Mouse (Mus musculus): ENCODE measurements around the gene Commd7. TPM values are rescaled to one million over a fixed set of nuclear protein-coding genes. Genes with fewer than 3 reads are reported as not detected.
A peak's percentile ranks its signal among the peaks of the same experiment; 100 is the strongest.

Commd7 gene
- polyA plus RNA-seq, 1 experiment from 2014 or later = 84.6 TPM

GRCm38 (mm10) chr2:153581416-153581815, 51.2 kb downstream of the Commd7 start:
- ATAC-seq (ENCODE audit: low read depth) = no peak

GRCm38 (mm10) chr2:153580458-153580985, 52.1 kb downstream of the Commd7 start:
- H3K4me3 ChIP-seq = no peak overlapping the region

More at GRCm38 (mm10) chr2:153581416-153581815, 51.2 kb downstream of the Commd7 start:
- Histone ChIP-seq H3K4me3 (no peak overlapping the region), H3K27ac (replicated peaks) (no peak overlapping the region), H3K9ac (no peak overlapping the region), H3K9me3 (no peaks in the 10 kb centered on the region), H3K4me1 (replicated peaks) (peaks cover 15% of the 10 kb centered on the region), H3K36me3 (no peaks in the 10 kb centered on the region), H3K4me2 (no peak overlapping the region), H3K27me3 (no peaks in the 10 kb centered on the region)
- 83% methylated on average over 7 of the region's 7 CpGs for WGBS

DNA sequence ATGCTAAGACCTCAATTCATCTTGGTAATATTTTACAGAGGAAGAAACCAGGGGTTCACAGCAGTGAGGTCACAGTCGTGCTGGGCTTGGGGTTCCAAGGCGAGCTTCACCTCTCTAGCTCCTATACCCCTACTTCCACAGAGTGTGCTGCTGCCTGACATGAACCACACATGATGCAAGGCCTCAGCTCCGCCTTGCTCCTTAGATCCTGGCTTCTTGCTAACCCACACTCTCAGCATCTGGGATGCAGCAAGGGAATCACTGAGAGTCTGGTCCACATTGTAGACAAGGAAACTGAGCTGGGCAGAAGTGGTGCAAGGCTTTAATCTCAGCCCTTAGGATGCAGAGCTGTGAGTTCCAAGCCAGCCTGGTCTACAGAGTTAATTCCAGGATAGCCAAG, 52.5 kb downstream of the Commd7 start:
- no peak overlapping the region for H3K9ac ChIP-seq
- no peaks in the 10 kb centered on the region for H3K27me3 ChIP-seq
- no peak overlapping the region for H3K27ac ChIP-seq (replicated peaks)
- H3K9me3 ChIP-seq = no peaks in the 10 kb centered on the region
- H3K4me2 ChIP-seq = no peak overlapping the region
- no peak for ATAC-seq (ENCODE audit: low read depth)
- H3K36me3 ChIP-seq = no peaks in the 10 kb centered on the region
- H3K4me1 ChIP-seq (replicated peaks) = peaks cover 11% of the 10 kb centered on the region; the same call in 1 of the 2 replicates
- no peak overlapping the region for H3K4me3 ChIP-seq
- WGBS = 93% methylated on average over 3 of the region's 3 CpGs

More at GRCm38 (mm10) chr2:153580458-153580985, 52.1 kb downstream of the Commd7 start:
- Histone ChIP-seq H3K9me3 (no peaks in the 10 kb centered on the region), H3K9ac (no peak overlapping the region), H3K4me2 (no peak overlapping the region), H3K27me3 (no peaks in the 10 kb centered on the region), H3K27ac (replicated peaks) (no peak overlapping the region), H3K4me1 (replicated peaks) (peaks cover 9% of the 10 kb centered on the region; the same call in 1 of the 2 replicates), H3K36me3 (no peaks in the 10 kb centered on the region)
- no peak for ATAC-seq (ENCODE audit: low read depth)
- 57% methylated on average over 4 of the region's 4 CpGs for WGBS

- ATAC-seq (ENCODE audit: low read depth) = 0 out of 2 replicates have a peak, but pooled peaks have one; percentile 47
- WGBS = 40% methylated on average over 4 of the region's 4 CpGs
- Histone ChIP-seq H3K36me3 (no peaks in the 10 kb centered on the region), H3K9me3 (no peaks in the 10 kb centered on the region), H3K4me3 (no peak overlapping the region), H3K27me3 (no peaks in the 10 kb centered on the region), H3K4me2 (no peak overlapping the region), H3K4me1 (replicated peaks) (peaks cover 2% of the 10 kb centered on the region; the same call in 1 of the 2 replicates), H3K27ac (replicated peaks) (no peak overlapping the region), H3K9ac (no peak overlapping the region)
These were observed 55.5 kb downstream of the Commd7 start for GRCm38 (mm10) chr2:153577122-153577521.

DNA sequence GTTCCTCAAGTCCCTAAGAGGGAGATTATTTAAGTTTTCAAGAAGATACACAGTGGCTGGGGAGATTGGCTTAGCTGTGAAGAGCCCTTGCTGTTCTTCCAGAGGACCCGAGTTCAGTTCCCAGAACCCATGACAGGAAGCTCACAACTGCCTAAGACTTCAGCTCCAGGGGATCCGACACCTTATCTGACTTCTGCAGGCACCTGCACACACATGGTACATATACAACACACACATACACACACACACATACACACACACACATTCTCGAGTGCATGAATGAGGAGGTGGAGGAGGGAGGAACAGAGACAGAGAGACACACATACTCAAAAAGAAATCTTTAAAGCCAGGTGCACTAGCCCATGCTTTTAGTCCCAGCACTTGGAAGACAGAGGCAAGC, 56.4 kb downstream of the Commd7 start:
- Histone ChIP-seq H3K36me3 (no peaks in the 10 kb centered on the region), H3K9me3 (no peaks in the 10 kb centered on the region), H3K9ac (no peak overlapping the region), H3K27ac (replicated peaks) (no peak overlapping the region), H3K4me3 (no peak overlapping the region), H3K27me3 (no peaks in the 10 kb centered on the region), H3K4me1 (replicated peaks) (peaks cover 2% of the 10 kb centered on the region; the same call in 1 of the 2 replicates), H3K4me2 (no peak overlapping the region)
- ATAC-seq (ENCODE audit: low read depth) = no peak
- WGBS = 83% methylated on average over 3 of the region's 3 CpGs

DNA sequence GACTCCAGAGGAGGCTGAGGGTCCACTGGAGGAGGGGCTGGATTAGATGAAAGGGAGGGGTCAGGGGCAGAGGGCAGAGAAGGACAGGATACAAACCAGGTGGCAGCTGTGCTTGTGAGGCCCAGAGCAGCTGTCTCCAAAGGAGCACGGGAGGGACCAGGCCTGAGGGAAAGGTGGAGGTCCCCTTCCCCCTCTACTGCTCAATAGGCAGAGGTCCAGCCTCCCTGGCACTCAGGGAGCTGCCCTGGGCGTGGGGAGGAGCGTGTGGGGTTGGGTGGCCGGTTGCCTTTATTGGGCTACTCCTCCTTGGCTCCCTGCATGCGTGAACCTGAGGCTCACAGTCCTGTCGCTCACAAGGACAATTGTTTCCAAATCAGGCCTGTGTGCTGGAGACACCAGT, 57.0 kb downstream of the Commd7 start:
- Histone ChIP-seq H3K9ac (no peak overlapping the region), H3K4me3 (no peak overlapping the region), H3K27me3 (no peaks in the 10 kb centered on the region), H3K9me3 (no peaks in the 10 kb centered on the region), H3K27ac (replicated peaks) (no peak overlapping the region), H3K4me2 (no peak overlapping the region), H3K36me3 (no peaks in the 10 kb centered on the region), H3K4me1 (replicated peaks) (peaks cover 2% of the 10 kb centered on the region; the same call in 1 of the 2 replicates)
- ATAC-seq (ENCODE audit: low read depth) = no peak
- 49% methylated on average over 6 of the region's 6 CpGs for WGBS

- no peak for ATAC-seq (ENCODE audit: low read depth)
- Histone ChIP-seq H3K9me3 (no peaks in the 10 kb centered on the region), H3K27ac (replicated peaks) (no peak overlapping the region), H3K4me1 (replicated peaks) (peaks cover 2% of the 10 kb centered on the region; the same call in 1 of the 2 replicates), H3K4me3 (no peak overlapping the region), H3K9ac (no peak overlapping the region), H3K36me3 (no peaks in the 10 kb centered on the region), H3K4me2 (no peak overlapping the region), H3K27me3 (no peaks in the 10 kb centered on the region)
- 92% methylated on average over 9 of the region's 9 CpGs for WGBS
These were observed 59.5 kb downstream of the Commd7 start for GRCm38 (mm10) chr2:153573101-153573500.

GRCm38 (mm10) chr2:153568541-153568940, 64.0 kb downstream of the Commd7 start:
- WGBS = 94% methylated on average over 6 of the region's 6 CpGs
- no peaks in the 10 kb centered on the region for H3K9me3 ChIP-seq
- no peaks in the 10 kb centered on the region for H3K36me3 ChIP-seq
- H3K4me3 ChIP-seq = no peak overlapping the region
- no peaks in the 10 kb centered on the region for H3K27me3 ChIP-seq
- H3K4me1 ChIP-seq (replicated peaks) = no peaks in the 10 kb centered on the region
- H3K4me2 ChIP-seq = no peak overlapping the region
- H3K9ac ChIP-seq = no peak overlapping the region
- ATAC-seq (ENCODE audit: low read depth) = no peak
- no peak overlapping the region for H3K27ac ChIP-seq (replicated peaks)

GRCm38 (mm10) chr2:153568013-153568412, 64.6 kb downstream of the Commd7 start:
- Histone ChIP-seq H3K4me3 (no peak overlapping the region), H3K27ac (replicated peaks) (no peak overlapping the region), H3K4me1 (replicated peaks) (no peaks in the 10 kb centered on the region), H3K9ac (no peak overlapping the region), H3K27me3 (no peaks in the 10 kb centered on the region), H3K4me2 (no peak overlapping the region), H3K36me3 (no peaks in the 10 kb centered on the region), H3K9me3 (no peaks in the 10 kb centered on the region)
- no peak for ATAC-seq (ENCODE audit: low read depth)
- WGBS = 81% methylated on average over 4 of the region's 4 CpGs

Other genes with a start within 250 kb of the Commd7 start
- not detected in 2 replicates for gene 4930404H24Rik, start 140.0 kb downstream of the Commd7 start, polyA plus RNA-seq (2015; fragmentation: Nextera tagmentation; extraction: Ambion mirVana)
- 40.8 and 43.3 TPM in 2 replicates for gene Nol4l, start 102.8 kb downstream of the Commd7 start, polyA plus RNA-seq (2015; fragmentation: Nextera tagmentation; extraction: Ambion mirVana)
- 3.9 and 4.6 TPM in 2 replicates for gene Dnmt3b, start 16.7 kb upstream of the Commd7 start, polyA plus RNA-seq (2015; fragmentation: Nextera tagmentation; extraction: Ambion mirVana)
- gene Dnmt3c, start 63.9 kb upstream of the Commd7 start, polyA plus RNA-seq (2015; fragmentation: Nextera tagmentation; extraction: Ambion mirVana) = not detected in 2 replicates
- gene Mapre1, start 108.5 kb upstream of the Commd7 start, polyA plus RNA-seq (2015; fragmentation: Nextera tagmentation; extraction: Ambion mirVana) = 395 and 425 TPM in 2 replicates
- gene Efcab8, start 147.2 kb upstream of the Commd7 start, polyA plus RNA-seq (2015; fragmentation: Nextera tagmentation; extraction: Ambion mirVana) = not detected in 2 replicates
- gene Sun5, start 238.3 kb upstream of the Commd7 start, polyA plus RNA-seq (2015; fragmentation: Nextera tagmentation; extraction: Ambion mirVana) = not detected in 2 replicates
- gene Bpifb2, start 242.3 kb upstream of the Commd7 start, polyA plus RNA-seq (2015; fragmentation: Nextera tagmentation; extraction: Ambion mirVana) = not detected in 2 replicates

All from neural tube, embryonic 13.5 days (tissue).